Mouse (Mus musculus) G1E (cell line): Measurements from ENCODE around the gene Ifitm2.

Experiments
- CTCF ChIP-seq: IDR thresholded peaks from 2 replicates; pipeline ENCODE4 v1.5.1; 2012; ENCODE audit warnings: low read depth, low read length, inconsistent platforms, mixed read lengths
- GATA1 ChIP-seq: IDR thresholded peaks from 2 replicates; pipeline ENCODE4 v1.6.1; 2012; ENCODE audit warnings: borderline replicate concordance, low read length, inconsistent platforms, mixed read lengths
- GATA2 ChIP-seq: IDR thresholded peaks from 2 replicates; pipeline ENCODE4 v1.6.1; 2012; ENCODE audit warnings: low read depth, low read length, inconsistent platforms, borderline replicate concordance
- POLR2AphosphoS5 ChIP-seq: IDR thresholded peaks from 2 replicates; pipeline ENCODE4 v1.6.1; 2012; ENCODE audit warnings: low read depth, low read length, inconsistent platforms; ENCODE audit not compliant: insufficient replicate concordance
- TAL1 ChIP-seq: conservative IDR thresholded peaks from 2 replicates; pipeline ENCODE4 v1.6.1; 2012; ENCODE audit warnings: low read depth, low read length, inconsistent platforms, mixed read lengths

DNA sequence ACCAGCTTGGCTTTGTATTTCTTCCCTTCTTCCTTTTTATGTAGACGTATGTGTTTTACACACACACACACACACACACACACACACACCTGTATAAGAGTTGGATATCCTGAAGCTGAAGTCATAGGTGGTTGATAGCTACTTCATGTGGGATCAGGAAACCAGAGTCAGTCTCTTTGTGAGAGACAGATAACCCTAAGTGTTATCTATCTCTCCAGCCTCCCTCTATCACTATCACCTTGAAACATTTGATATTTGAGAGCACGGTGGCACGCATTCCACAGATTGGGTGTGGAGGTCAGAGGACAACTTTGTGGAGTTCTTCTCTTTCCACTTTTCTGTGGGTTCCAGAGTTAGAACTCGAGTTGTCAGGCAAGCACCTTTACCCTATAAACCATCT lies 35.9 kb downstream of the Ifitm2 start:
- TF ChIP-seq GATA1 (no peak), CTCF (no peak), TAL1 (peak; percentile 62), GATA2 (no peak), POLR2AphosphoS5 (no peak)
